In genomic region chr1:158355177-158356050, GRCm38 (mm10) we compare ENCODE assay signal across 8 mouse cellular contexts. TPM values are rescaled to one million over a fixed set of nuclear protein-coding genes. Genes with fewer than 3 reads are reported as not detected.
A peak's percentile ranks its signal among the peaks of the same experiment; 100 is the strongest.
DNase-seq lines count a peak whose midpoint lies in the region; ATAC-seq and TF ChIP-seq lines count a peak whose summit lies in the region.

No protein-coding gene starts in this region.

- peak overlapping the region; percentile 91 for H3K4me2 ChIP-seq in CH12.LX (ENCODE audit: insufficient read depth, low read depth, poor library complexity, severe bottlenecking)
- H3K4me2 ChIP-seq in kidney, embryonic 15.5 days, result peak overlapping the region; percentile 79
- H3K4me2 ChIP-seq in liver, embryonic 13.5 days, result peak overlapping the region; percentile 52

- no peak for TF ChIP-seq CTCF in CH12.LX (conservative IDR thresholded peaks at IDR 0.05 in 1 of 2, IDR thresholded peaks at IDR 0.05 in 1 of 2; ENCODE audit: low read depth in 2 of 2, low read length in 2 of 2)

- ATAC-seq in kidney, embryonic 15.5 days (replicated peaks; ENCODE audit: low FRiP score), result peak; percentile 19; the same call in 1 of the 2 replicates
- ATAC-seq in liver, embryonic 13.5 days (ENCODE audit: low read depth), result 0 out of 2 replicates have a peak, but pooled peaks have one; percentile 5

- DNase-seq in CH12.LX (ENCODE audit: extremely low read depth), result no peak
- DNase-seq in cerebellum, adult 11 months, result peak; percentile 19
- peak; percentile 25 to 47 for DNase-seq in frontal cortex, postnatal 10 days (ENCODE audit: low spot score in 2 of 2)
- no peak for DNase-seq in liver, embryonic 13.5 days
- peak; percentile 45 for DNase-seq in retina, embryonic 14.5 days (ENCODE audit: low spot score)
- no peak for DNase-seq in natural killer cell, adult 2 months (ENCODE audit: low spot score in 2 of 2)
- no peak for DNase-seq in thymus, postnatal 36 days

- no peak overlapping the region for H3K9ac ChIP-seq in CH12.LX (ENCODE audit: insufficient read depth, low read depth)
- peak overlapping the region; percentile 14; the same call in 1 of the 2 replicates for H3K9ac ChIP-seq in kidney, embryonic 15.5 days
- H3K9ac ChIP-seq in liver, embryonic 13.5 days, result no peak overlapping the region

- no peak for TF ChIP-seq POLR2A in CH12.LX (IDR thresholded peaks at IDR 0.05; ENCODE audit: low read depth, low read length)

- dilution Hi-C loops in CH12.LX (cut with MboI; ENCODE audit: extremely low pct_ligation_motif_present, extremely low pct_unique_long_range_greater_than_20kb, low sequenced_read_pairs), result no loop called here

- H3K27me3 ChIP-seq in CH12.LX (replicated peaks), result peaks cover 8% of the 10 kb centered on the region
- peaks cover 75% of the 10 kb centered on the region for H3K27me3 ChIP-seq in kidney, embryonic 15.5 days
- H3K27me3 ChIP-seq in liver, embryonic 13.5 days, result peaks cover 40% of the 10 kb centered on the region

- no peak for TF ChIP-seq RAD21 in CH12.LX (IDR thresholded peaks at IDR 0.05; ENCODE audit: low read depth, low read length)

- TF ChIP-seq EP300 in CH12.LX (IDR thresholded peaks at IDR 0.05; ENCODE audit: low read length), result no peak

- 9% methylated on average over 28 of the region's 28 CpGs for WGBS in kidney, embryonic 15.5 days
- WGBS in liver, embryonic 13.5 days (ENCODE audit: insufficient replicate concordance), result 11% methylated on average over 28 of the region's 28 CpGs

- H3K79me2 ChIP-seq in CH12.LX (replicated peaks; ENCODE audit: control insufficient read depth, extremely low read depth, insufficient read depth, poor library complexity, severe bottlenecking), result no peaks in the 10 kb centered on the region

- H3K4me3 ChIP-seq in CH12.LX (replicated peaks in 1 of 3; ENCODE audit: low read depth in 2 of 3, low read length in 2 of 3, poor library complexity in 1 of 3), result peak overlapping the region in 2 of 3 experiments; percentile 47 to 51
- H3K4me3 ChIP-seq in kidney, embryonic 15.5 days (replicated peaks), result peak overlapping the region; percentile 54
- peak overlapping the region; percentile 46 for H3K4me3 ChIP-seq in liver, embryonic 13.5 days (replicated peaks)

- in situ Hi-C loops in CH12.LX (cut with MboI; ENCODE audit: low pct_ligation_motif_present, low pct_unique_long_range_greater_than_20kb, low sequenced_read_pairs), result no loop called here

- peaks cover 0 to 14% of the 10 kb centered on the region in 2 experiments; a peak in 2 of 4 replicates for H3K4me1 ChIP-seq in CH12.LX (ENCODE audit: control insufficient read depth in 1 of 2, insufficient read depth in 2 of 2)
- peaks cover 13% of the 10 kb centered on the region for H3K4me1 ChIP-seq in kidney, embryonic 15.5 days
- H3K4me1 ChIP-seq in liver, embryonic 13.5 days (replicated peaks), result no peaks in the 10 kb centered on the region

- no peaks in the 10 kb centered on the region for H3K9me3 ChIP-seq in CH12.LX (replicated peaks; ENCODE audit: low read length)
- H3K9me3 ChIP-seq in kidney, embryonic 15.5 days (replicated peaks), result no peaks in the 10 kb centered on the region
- no peaks in the 10 kb centered on the region; the same call in 1 of the 2 replicates for H3K9me3 ChIP-seq in liver, embryonic 13.5 days (replicated peaks)

- H3K27ac ChIP-seq in CH12.LX (ENCODE audit: insufficient read depth, low read depth), result no peak overlapping the region
- no peak overlapping the region for H3K27ac ChIP-seq in kidney, embryonic 15.5 days
- H3K27ac ChIP-seq in liver, embryonic 13.5 days, result no peak overlapping the region

- no peaks in the 10 kb centered on the region for H3K36me3 ChIP-seq in CH12.LX (replicated peaks in 1 of 2; ENCODE audit: control insufficient read depth in 1 of 2, insufficient read depth in 1 of 2, low read length in 1 of 2)
- no peaks in the 10 kb centered on the region for H3K36me3 ChIP-seq in kidney, embryonic 15.5 days
- no peaks in the 10 kb centered on the region for H3K36me3 ChIP-seq in liver, embryonic 13.5 days

TF ChIP-seq in CH12.LX, 34 proteins besides CTCF, POLR2A, EP300 and RAD21:
- no peak for TF ChIP-seq POLR2AphosphoS2 (IDR thresholded peaks at IDR 0.05; ENCODE audit: low read depth, low read length)
- 0 out of 2 replicates have a peak, but pooled peaks have one; percentile 9 for TF ChIP-seq ZNF384 (IDR thresholded peaks at IDR 0.05; ENCODE audit: low read depth, low read length)
- no peak for TF ChIP-seq MAFK (IDR thresholded peaks at IDR 0.05; ENCODE audit: insufficient replicate concordance, low read length)

RNA-seq across cellular contexts. Expression of gene Brinp2, which starts 0.7 kb away (rescaled TPM):
- total RNA-seq in CH12.LX (2012; rRNA removed) (0.04 TPM in 2 replicates), CH12.LX (2014; rRNA removed) (0.05 and 0.07 TPM in 2 replicates)
- 0.26 TPM in 1 of 2 replicates, not detected in the other for polyA plus RNA-seq in CH12.LX (2012; ENCODE audit: insufficient read length, low read depth)
- polyA plus RNA-seq in kidney, embryonic 15.5 days (2015; fragmentation: Nextera tagmentation; extraction: Ambion mirVana), result 0.23 and 0.31 TPM in 2 replicates
- polyA plus RNA-seq in liver, embryonic 13.5 days (2015; fragmentation: Nextera tagmentation; extraction: Ambion mirVana), result 0.03 TPM in 2 replicates

RNA-seq across cellular contexts. Expression of gene Astn1, which starts 6.7 kb away (rescaled TPM):
- total RNA-seq in CH12.LX (2012; rRNA removed) (0.17 and 0.42 TPM in 2 replicates), CH12.LX (2014; rRNA removed) (0.04 and 0.35 TPM in 2 replicates)
- 0.14 TPM in 1 of 2 replicates, not detected in the other for polyA plus RNA-seq in CH12.LX (2012; ENCODE audit: insufficient read length, low read depth)
- 0.93 and 1.2 TPM in 2 replicates for polyA plus RNA-seq in kidney, embryonic 15.5 days (2015; fragmentation: Nextera tagmentation; extraction: Ambion mirVana)
- 0.06 and 0.08 TPM in 2 replicates for polyA plus RNA-seq in liver, embryonic 13.5 days (2015; fragmentation: Nextera tagmentation; extraction: Ambion mirVana)

Comparison
In these comparisons a context has a peak if more than half of its experiments do, and no peak if none do; other contexts are left out.
1. DNase-seq: peak in cerebellum, adult 11 months (single experiment), frontal cortex, postnatal 10 days (2 of 2) and retina, embryonic 14.5 days (single experiment); none in CH12.LX (single experiment), liver, embryonic 13.5 days (single experiment), natural killer cell, adult 2 months (0 of 2) and thymus, postnatal 36 days (0 of 2).
2. Peak in every context shown above with its lines, with median percentiles within 50 percentile points of each other: H3K4me2 ChIP-seq and H3K4me3 ChIP-seq.